8 mouse cellular contexts compared by ENCODE assay signal in genomic region chr6:30048163-30048500, GRCm38 (mm10). TPM values are rescaled to one million over a fixed set of nuclear protein-coding genes. Genes with fewer than 3 reads are reported as not detected.
A peak's percentile ranks its signal among the peaks of the same experiment; 100 is the strongest.
DNase-seq lines count a peak whose midpoint lies in the region; ATAC-seq lines count a peak whose summit lies in the region.

No protein-coding gene starts in this region.

- peak; percentile 81; the same call in 1 of the 2 replicates for ATAC-seq in kidney, embryonic 16.5 days (ENCODE audit: low FRiP score, low TSS enrichment)
- peak; percentile 14; the same call in 1 of the 2 replicates for ATAC-seq in common myeloid progenitor, adult 5-6 weeks (replicated peaks; ENCODE audit: low read depth, poor library complexity, severe bottlenecking)
- peak; percentile 88 for ATAC-seq in intestine, embryonic 14.5 days (replicated peaks; ENCODE audit: low FRiP score, low TSS enrichment, low read depth)
- ATAC-seq in neural tube, embryonic 13.5 days (ENCODE audit: low read depth) = no peak

- no peaks in the 10 kb centered on the region for H3K27me3 ChIP-seq in kidney, embryonic 16.5 days (ENCODE audit: insufficient read depth, low read length)
- H3K27me3 ChIP-seq in intestine, embryonic 14.5 days (replicated peaks; ENCODE audit: control insufficient read depth, insufficient read depth, low read length) = no peaks in the 10 kb centered on the region
- no peaks in the 10 kb centered on the region for H3K27me3 ChIP-seq in neural tube, embryonic 13.5 days

- H3K36me3 ChIP-seq in kidney, embryonic 16.5 days (ENCODE audit: insufficient read depth, low read length) = no peaks in the 10 kb centered on the region
- peaks cover 6% of the 10 kb centered on the region; the same call in 1 of the 2 replicates for H3K36me3 ChIP-seq in intestine, embryonic 14.5 days (ENCODE audit: control insufficient read depth, insufficient read depth, low read length)
- no peaks in the 10 kb centered on the region for H3K36me3 ChIP-seq in neural tube, embryonic 13.5 days

- peaks cover 27% of the 10 kb centered on the region for H3K4me1 ChIP-seq in kidney, embryonic 16.5 days (ENCODE audit: insufficient read depth, low read length)
- H3K4me1 ChIP-seq in intestine, embryonic 14.5 days (replicated peaks; ENCODE audit: control insufficient read depth, insufficient read depth, low read length) = peaks cover 18% of the 10 kb centered on the region
- H3K4me1 ChIP-seq in neural tube, embryonic 13.5 days (replicated peaks) = peaks cover 40% of the 10 kb centered on the region

- intact Hi-C loops in gastrocnemius, postnatal 36 days (cut with DNase I) = no loop called here

- peak overlapping the region; percentile 93 for H3K4me3 ChIP-seq in kidney, embryonic 16.5 days (ENCODE audit: low read length)
- peak overlapping the region; percentile 83 for H3K4me3 ChIP-seq in intestine, embryonic 14.5 days (ENCODE audit: low read depth, low read length)
- peak overlapping the region; percentile 98 for H3K4me3 ChIP-seq in neural tube, embryonic 13.5 days

- peak overlapping the region; percentile 87 for H3K4me2 ChIP-seq in kidney, embryonic 16.5 days (replicated peaks; ENCODE audit: low read depth, low read length)
- peak overlapping the region; percentile 74 for H3K4me2 ChIP-seq in intestine, embryonic 14.5 days (ENCODE audit: low read length)
- peak overlapping the region; percentile 61 for H3K4me2 ChIP-seq in neural tube, embryonic 13.5 days

- H3K27ac ChIP-seq in kidney, embryonic 16.5 days (ENCODE audit: low read length) = peak overlapping the region; percentile 100
- H3K27ac ChIP-seq in intestine, embryonic 14.5 days (ENCODE audit: low read depth) = peak overlapping the region; percentile 100
- peak overlapping the region; percentile 100 for H3K27ac ChIP-seq in neural tube, embryonic 13.5 days (replicated peaks)

- no peak for DNase-seq in kidney, postnatal 14 days
- no peak for DNase-seq in intestine, embryonic 14.5 days (ENCODE audit: low spot score)
- no peak for DNase-seq in layer of hippocampus, postnatal 10 days (ENCODE audit: low spot score in 2 of 2)
- no peak for DNase-seq in gastrocnemius, postnatal 36 days
- DNase-seq in adrenal gland, postnatal 10 days = no peak

- under 1% methylated on average over 22 of the region's 45 CpGs for WGBS in kidney, embryonic 16.5 days
- WGBS in intestine, embryonic 14.5 days = 0% methylated on average over 31 of the region's 45 CpGs
- under 1% methylated on average over 34 of the region's 45 CpGs for WGBS in neural tube, embryonic 13.5 days

- peak overlapping the region; percentile 99 for H3K9ac ChIP-seq in kidney, embryonic 16.5 days (replicated peaks; ENCODE audit: low read length)
- peak overlapping the region; percentile 99 for H3K9ac ChIP-seq in intestine, embryonic 14.5 days (ENCODE audit: low read length)
- peak overlapping the region; percentile 100 for H3K9ac ChIP-seq in neural tube, embryonic 13.5 days

- H3K9me3 ChIP-seq in kidney, embryonic 16.5 days (ENCODE audit: low read length) = no peaks in the 10 kb centered on the region
- H3K9me3 ChIP-seq in intestine, embryonic 14.5 days (ENCODE audit: control insufficient read depth, low read length) = no peaks in the 10 kb centered on the region
- no peaks in the 10 kb centered on the region for H3K9me3 ChIP-seq in neural tube, embryonic 13.5 days

RNA-seq across cellular contexts. Expression of gene Nrf1, which starts 0.3 kb away (rescaled TPM):
- 64.4 and 68.2 TPM in 2 replicates for polyA plus RNA-seq in kidney, embryonic 16.5 days (2015; fragmentation: Nextera tagmentation; extraction: Ambion mirVana)
- total RNA-seq in common myeloid progenitor, adult 5-6 weeks (2017) = 60.9 and 61.9 TPM in 2 replicates
- 54.0 and 62.3 TPM in 2 replicates for polyA plus RNA-seq in intestine, embryonic 14.5 days (2014; fragmentation: Nextera tagmentation; extraction: Ambion mirVana)
- polyA plus RNA-seq in neural tube, embryonic 13.5 days (2015; fragmentation: Nextera tagmentation; extraction: Ambion mirVana) = 40.0 and 40.9 TPM in 2 replicates
- total RNA-seq in layer of hippocampus, postnatal 10 days (2021) = 10 to 100 TPM; 22.4 to 22.7 TPM
- total RNA-seq in gastrocnemius, postnatal 36 days (2021) = 10 to 100 TPM in 1 of 2 experiments, 1 to 10 TPM in 1; 9.6 to 11.0 TPM
- 10 to 100 TPM; 22.0 to 25.5 TPM for total RNA-seq in adrenal gland, postnatal 10 days (2021)
